Mouse (Mus musculus) liver, adult 2 months (tissue): Measurements from ENCODE around the gene LTO1. TPM values are rescaled to one million over a fixed set of nuclear protein-coding genes. Genes with fewer than 3 reads are reported as not detected.
A peak's percentile ranks its signal among the peaks of the same experiment; 100 is the strongest.

Experiments
- DNase-seq: peaks from one replicate; pipeline ENCODE4 v3.0.0-alpha.2; 2011; ENCODE audit warnings: low read depth, low spot score; ENCODE audit errors: extremely low read depth
- H3K27ac ChIP-seq: fragments of 200-500 bp; replicated peaks from 2 replicates; pipeline ENCODE4 v1.5.1; 2012; ENCODE audit warnings: low read depth, mild to moderate bottlenecking, control low read depth, inconsistent platforms, low read length; ENCODE audit not compliant: insufficient read depth
- H3K27me3 ChIP-seq: fragments of 200-500 bp; 2 replicates; pipeline ENCODE4 v1.6.1; 2012; ENCODE audit warnings: mild to moderate bottlenecking, moderate library complexity, low read length, inconsistent platforms; ENCODE audit not compliant: control insufficient read depth, insufficient read depth
- H3K36me3 ChIP-seq: fragments of 200-500 bp; 2 replicates; pipeline ENCODE4 v1.6.1; 2012; ENCODE audit warnings: low read length, inconsistent platforms; ENCODE audit not compliant: control insufficient read depth, insufficient read depth
- H3K4me1 ChIP-seq: fragments of 200-500 bp; 2 replicates; pipeline ENCODE4 v1.6.1; 2011; ENCODE audit warnings: low read length; ENCODE audit not compliant: control insufficient read depth, insufficient read depth
- H3K4me3 ChIP-seq: fragments of 200-500 bp; 2 replicates; pipeline ENCODE4 v1.5.1; 2011; ENCODE audit warnings: low read depth, mild to moderate bottlenecking, control low read depth, low read length, moderate library complexity; ENCODE audit not compliant: insufficient read depth
- H3K79me2 ChIP-seq: fragments of 200-500 bp; 2 replicates; pipeline ENCODE4 v1.6.1; 2012; ENCODE audit warnings: inconsistent platforms, mild to moderate bottlenecking, low read length, moderate library complexity; ENCODE audit not compliant: control insufficient read depth, insufficient read depth
- H3K9ac ChIP-seq: fragments of 200-500 bp; 2 replicates; pipeline ENCODE4 v1.6.1; 2012; ENCODE audit warnings: low read depth, mild to moderate bottlenecking, control low read depth, inconsistent platforms, low read length
- CTCF ChIP-seq: fragments of 200-500 bp; IDR thresholded peaks from 2 replicates; pipeline ENCODE4 v1.5.1; 2011; ENCODE audit warnings: low read depth, low read length, control low read depth
- POLR2A ChIP-seq: fragments of 200-500 bp; IDR thresholded peaks from 2 replicates; pipeline ENCODE4 v1.6.1; 2011; ENCODE audit warnings: low read length, control low read depth; ENCODE audit not compliant: insufficient read depth; ENCODE audit errors: extremely low read depth
- WGBS: fragments of 180-500 bp; shearing (Covaris S2); methylation state at CpG from one replicate; pipeline ENCODE4 v1.1.7; 2018; 5-methylcytosine and 5-hydroxymethylcytosine counted together
- polyA plus RNA-seq: library from polyadenylated mRNA; depleted of rRNA; stranded (reverse); fragments of >200 nt; gene quantifications from 2 replicates; pipeline ENCODE4 v1.2.3, GENCODE M21; 2012
- total RNA-seq: library from RNA; depleted of rRNA; stranded (reverse); fragments of >200 nt; gene quantifications from 2 replicates; pipeline ENCODE4 v1.2.3, GENCODE M21; 2014

Gene LTO1
- total and polyA plus RNA-seq, 2 experiments = 8.9 to 11.2 TPM

GRCm38 (mm10) chr7:144938661-144939343 is 23.9 kb downstream of the LTO1 start:
- WGBS = under 1% methylated on average over 32 of the region's 32 CpGs
- H3K36me3 ChIP-seq = no peaks in the 10 kb centered on the region
- TF ChIP-seq POLR2A (no peak), CTCF (no peak)
- H3K4me3 ChIP-seq = peak overlapping the region; percentile 82
- no peaks in the 10 kb centered on the region for H3K27me3 ChIP-seq
- 0 out of 2 replicates have a peak overlapping the region, but pooled peaks have one; percentile 5 for H3K27ac ChIP-seq
- peaks cover 19% of the 10 kb centered on the region for H3K4me1 ChIP-seq
- peak overlapping the region; percentile 84 for H3K9ac ChIP-seq
- no peak for DNase-seq
- no peaks in the 10 kb centered on the region for H3K79me2 ChIP-seq

GRCm38 (mm10) chr7:144939344-144940002 is 24.6 kb downstream of the LTO1 start, which contains the start of gene Ccnd1:
Gene Ccnd1 (minus strand): TSS chr7:144939925.
- Histone ChIP-seq H3K4me1 (peaks cover 17% of the 10 kb centered on the region), H3K27ac (peak within 1 kb of the TSS; percentile 65), H3K27me3 (no peaks in the 10 kb centered on the region), H3K4me3 (peak within 1 kb of the TSS; percentile 82), H3K9ac (peak within 1 kb of the TSS; percentile 84), H3K79me2 (no peaks in the 10 kb centered on the region), H3K36me3 (no peaks in the 10 kb centered on the region)
- DNase-seq = no peak
- TF ChIP-seq CTCF (0 out of 2 replicates have a peak, but pooled peaks have one; percentile 18), POLR2A (peak; percentile 60; the same call in 1 of the 2 replicates)
- under 1% methylated on average over 40 of the region's 45 CpGs for WGBS

GRCm38 (mm10) chr7:144940003-144940571 is 25.2 kb downstream of the LTO1 start:
- no peaks in the 10 kb centered on the region for H3K27me3 ChIP-seq
- no peaks in the 10 kb centered on the region for H3K36me3 ChIP-seq
- no peak for DNase-seq
- H3K79me2 ChIP-seq = no peaks in the 10 kb centered on the region
- peak overlapping the region; percentile 62 for H3K9ac ChIP-seq
- H3K4me1 ChIP-seq = peaks cover 17% of the 10 kb centered on the region
- TF ChIP-seq POLR2A = no peak
- no peak for TF ChIP-seq CTCF
- H3K27ac ChIP-seq = peak overlapping the region; percentile 47
- 1% methylated on average over 22 of the region's 22 CpGs for WGBS
- peak overlapping the region; percentile 82 for H3K4me3 ChIP-seq

- H3K4me1 ChIP-seq = peaks cover 17% of the 10 kb centered on the region
- H3K4me3 ChIP-seq = no peak overlapping the region
- H3K79me2 ChIP-seq = no peaks in the 10 kb centered on the region
- no peaks in the 10 kb centered on the region for H3K27me3 ChIP-seq
- H3K36me3 ChIP-seq = no peaks in the 10 kb centered on the region
- no peak overlapping the region for H3K27ac ChIP-seq
- no peak for TF ChIP-seq CTCF
- TF ChIP-seq POLR2A = no peak
- no peak for DNase-seq
- H3K9ac ChIP-seq = no peak overlapping the region
- 9% methylated on average over 11 of the region's 11 CpGs for WGBS
These were observed 25.7 kb downstream of the LTO1 start for GRCm38 (mm10) chr7:144940585-144940984.

GRCm38 (mm10) chr7:144941242-144941831 is 26.4 kb downstream of the LTO1 start:
- Histone ChIP-seq H3K9ac (peak overlapping the region; percentile 79), H3K79me2 (no peaks in the 10 kb centered on the region), H3K27me3 (no peaks in the 10 kb centered on the region), H3K4me3 (peak overlapping the region; percentile 79), H3K36me3 (no peaks in the 10 kb centered on the region), H3K27ac (peak overlapping the region; percentile 37), H3K4me1 (peaks cover 17% of the 10 kb centered on the region)
- peak; percentile 78 for DNase-seq
- under 1% methylated on average over 39 of the region's 39 CpGs for WGBS
- TF ChIP-seq POLR2A = no peak
- TF ChIP-seq CTCF = no peak
